Mouse (Mus musculus): ENCODE results near the gene Camta2. TPM values are rescaled to one million over a fixed set of nuclear protein-coding genes. Genes with fewer than 3 reads are reported as not detected.

Camta2 gene
- polyA plus RNA-seq, 1 experiment from 2014 or later = 17.0 TPM

GRCm38 (mm10) chr11:70686901-70687566 is 871 bp downstream of the Camta2 start:
- peaks cover 32% of the 10 kb centered on the region for H3K4me1 ChIP-seq
- no peaks in the 10 kb centered on the region for H3K9me3 ChIP-seq
- 5% methylated on average over 16 of the region's 16 CpGs for WGBS
- peak overlapping the region; percentile 90 for H3K4me3 ChIP-seq
- H3K9ac ChIP-seq (replicated peaks) = peak overlapping the region; percentile 87
- peaks cover 25% of the 10 kb centered on the region for H3K36me3 ChIP-seq
- H3K27ac ChIP-seq (replicated peaks) = peak overlapping the region; percentile 91
- H3K27me3 ChIP-seq = no peaks in the 10 kb centered on the region
- ATAC-seq (replicated peaks) = peak; percentile 77
- peak overlapping the region; percentile 85 for H3K4me2 ChIP-seq (replicated peaks)

GRCm38 (mm10) chr11:70683640-70684039 is 4.3 kb downstream of the Camta2 start:
- Histone ChIP-seq H3K9me3 (no peaks in the 10 kb centered on the region), H3K36me3 (peaks cover 43% of the 10 kb centered on the region), H3K27ac (replicated peaks) (no peak overlapping the region), H3K4me3 (no peak overlapping the region), H3K27me3 (no peaks in the 10 kb centered on the region), H3K4me2 (replicated peaks) (no peak overlapping the region), H3K4me1 (peaks cover 34% of the 10 kb centered on the region), H3K9ac (replicated peaks) (no peak overlapping the region)
- WGBS = 93% methylated on average over 5 of the region's 5 CpGs
- ATAC-seq (replicated peaks) = no peak

GRCm38 (mm10) chr11:70681897-70682581 is 5.9 kb downstream of the Camta2 start:
- peaks cover 26% of the 10 kb centered on the region for H3K4me1 ChIP-seq
- no peaks in the 10 kb centered on the region for H3K9me3 ChIP-seq
- peak overlapping the region; percentile 5 for H3K4me2 ChIP-seq (replicated peaks)
- no peak overlapping the region for H3K4me3 ChIP-seq
- 8% methylated on average over 11 of the region's 11 CpGs for WGBS
- no peaks in the 10 kb centered on the region for H3K27me3 ChIP-seq
- peak overlapping the region; percentile 67 for H3K27ac ChIP-seq (replicated peaks)
- ATAC-seq (replicated peaks) = peak; percentile 84
- H3K36me3 ChIP-seq = peaks cover 48% of the 10 kb centered on the region
- H3K9ac ChIP-seq (replicated peaks) = peak overlapping the region; percentile 32; the same call in 1 of the 2 replicates

GRCm38 (mm10) chr11:70681170-70681569 is 6.7 kb downstream of the Camta2 start:
- peak; percentile 14; the same call in 1 of the 2 replicates for ATAC-seq (replicated peaks)
- Histone ChIP-seq H3K9me3 (no peaks in the 10 kb centered on the region), H3K36me3 (peaks cover 56% of the 10 kb centered on the region), H3K4me2 (replicated peaks) (no peak overlapping the region), H3K4me3 (no peak overlapping the region), H3K27me3 (no peaks in the 10 kb centered on the region), H3K9ac (replicated peaks) (peak overlapping the region; percentile 32; the same call in 1 of the 2 replicates), H3K27ac (replicated peaks) (0 out of 2 replicates have a peak overlapping the region, but pooled peaks have one; percentile 50), H3K4me1 (peaks cover 17% of the 10 kb centered on the region)
- WGBS = 66% methylated on average over 12 of the region's 12 CpGs

- H3K27me3 ChIP-seq = no peaks in the 10 kb centered on the region
- no peak overlapping the region for H3K27ac ChIP-seq (replicated peaks)
- H3K4me2 ChIP-seq (replicated peaks) = no peak overlapping the region
- H3K9me3 ChIP-seq = no peaks in the 10 kb centered on the region
- no peak overlapping the region for H3K9ac ChIP-seq (replicated peaks)
- H3K4me1 ChIP-seq = peaks cover 16% of the 10 kb centered on the region
- no peak overlapping the region for H3K4me3 ChIP-seq
- no peak for ATAC-seq (replicated peaks)
- 92% methylated on average over 8 of the region's 8 CpGs for WGBS
- H3K36me3 ChIP-seq = peaks cover 64% of the 10 kb centered on the region
These were observed 8.0 kb downstream of the Camta2 start for GRCm38 (mm10) chr11:70679894-70680293.

GRCm38 (mm10) chr11:70679361-70679760 is 8.5 kb downstream of the Camta2 start:
- no peak for ATAC-seq (replicated peaks)
- 97% methylated on average over 8 of the region's 8 CpGs for WGBS
- Histone ChIP-seq H3K9me3 (no peaks in the 10 kb centered on the region), H3K4me3 (no peak overlapping the region), H3K9ac (replicated peaks) (no peak overlapping the region), H3K4me2 (replicated peaks) (no peak overlapping the region), H3K27ac (replicated peaks) (no peak overlapping the region), H3K27me3 (no peaks in the 10 kb centered on the region), H3K4me1 (peaks cover 16% of the 10 kb centered on the region), H3K36me3 (peaks cover 60% of the 10 kb centered on the region)

GRCm38 (mm10) chr11:70678576-70678975 is 9.3 kb downstream of the Camta2 start:
- Histone ChIP-seq H3K4me2 (replicated peaks) (no peak overlapping the region), H3K27ac (replicated peaks) (no peak overlapping the region), H3K9me3 (no peaks in the 10 kb centered on the region), H3K9ac (replicated peaks) (no peak overlapping the region), H3K36me3 (peaks cover 60% of the 10 kb centered on the region), H3K4me1 (peaks cover 16% of the 10 kb centered on the region), H3K4me3 (no peak overlapping the region), H3K27me3 (no peaks in the 10 kb centered on the region)
- 88% methylated on average over 2 of the region's 2 CpGs for WGBS
- ATAC-seq (replicated peaks) = no peak

GRCm38 (mm10) chr11:70678092-70678491 is 9.8 kb downstream of the Camta2 start:
- Histone ChIP-seq H3K9me3 (no peaks in the 10 kb centered on the region), H3K4me2 (replicated peaks) (no peak overlapping the region), H3K9ac (replicated peaks) (no peak overlapping the region), H3K27ac (replicated peaks) (no peak overlapping the region), H3K4me3 (no peak overlapping the region), H3K36me3 (peaks cover 56% of the 10 kb centered on the region), H3K27me3 (no peaks in the 10 kb centered on the region), H3K4me1 (peaks cover 16% of the 10 kb centered on the region)
- no peak for ATAC-seq (replicated peaks)
- WGBS = 82% methylated on average over 9 of the region's 9 CpGs

- Histone ChIP-seq H3K4me2 (replicated peaks) (no peak overlapping the region), H3K27me3 (no peaks in the 10 kb centered on the region), H3K9me3 (no peaks in the 10 kb centered on the region), H3K36me3 (peaks cover 46% of the 10 kb centered on the region), H3K9ac (replicated peaks) (no peak overlapping the region), H3K4me3 (no peak overlapping the region), H3K4me1 (peaks cover 16% of the 10 kb centered on the region), H3K27ac (replicated peaks) (no peak overlapping the region)
- 68% methylated on average over 11 of the region's 11 CpGs for WGBS
- ATAC-seq (replicated peaks) = no peak
These were observed 13.4 kb downstream of the Camta2 start for GRCm38 (mm10) chr11:70674501-70674900.

GRCm38 (mm10) chr11:70674014-70674413 is 13.9 kb downstream of the Camta2 start:
- Histone ChIP-seq H3K4me1 (peaks cover 16% of the 10 kb centered on the region), H3K27ac (replicated peaks) (no peak overlapping the region), H3K4me3 (no peak overlapping the region), H3K27me3 (no peaks in the 10 kb centered on the region), H3K9ac (replicated peaks) (no peak overlapping the region), H3K9me3 (no peaks in the 10 kb centered on the region), H3K4me2 (replicated peaks) (no peak overlapping the region), H3K36me3 (peaks cover 43% of the 10 kb centered on the region)
- WGBS = 57% methylated on average over 6 of the region's 6 CpGs
- ATAC-seq (replicated peaks) = no peak

- 80% methylated on average over 16 of the region's 16 CpGs for WGBS
- H3K4me1 ChIP-seq = peaks cover 29% of the 10 kb centered on the region
- peaks cover 30% of the 10 kb centered on the region for H3K36me3 ChIP-seq
- no peak overlapping the region for H3K27ac ChIP-seq (replicated peaks)
- H3K9me3 ChIP-seq = no peaks in the 10 kb centered on the region
- no peak for ATAC-seq (replicated peaks)
- no peaks in the 10 kb centered on the region for H3K27me3 ChIP-seq
- H3K4me2 ChIP-seq (replicated peaks) = no peak overlapping the region; the same call in 1 of the 2 replicates
- H3K9ac ChIP-seq (replicated peaks) = no peak overlapping the region
- H3K4me3 ChIP-seq = no peak overlapping the region; the same call in 1 of the 2 replicates
These were observed 16.4 kb downstream of the Camta2 start for GRCm38 (mm10) chr11:70671333-70672047.

- peaks cover 29% of the 10 kb centered on the region for H3K4me1 ChIP-seq
- H3K9me3 ChIP-seq = no peaks in the 10 kb centered on the region
- 35% methylated on average over 14 of the region's 14 CpGs for WGBS
- H3K4me2 ChIP-seq (replicated peaks) = peak overlapping the region; percentile 72
- H3K36me3 ChIP-seq = peaks cover 21% of the 10 kb centered on the region
- no peaks in the 10 kb centered on the region for H3K27me3 ChIP-seq
- ATAC-seq (replicated peaks) = no peak
- peak overlapping the region; percentile 99 for H3K27ac ChIP-seq (replicated peaks)
- H3K9ac ChIP-seq (replicated peaks) = peak overlapping the region; percentile 70
- peak overlapping the region; percentile 59 for H3K4me3 ChIP-seq
These were observed 17.4 kb downstream of the Camta2 start for GRCm38 (mm10) chr11:70670483-70670882.

Data from forebrain, embryonic 15.5 days (tissue).